Mouse (Mus musculus) megakaryocyte, adult 5-6 weeks (primary cell): ENCODE measurements around the gene Rtn3. TPM values are rescaled to one million over a fixed set of nuclear protein-coding genes. Genes with fewer than 3 reads are reported as not detected.
A peak's percentile ranks its signal among the peaks of the same experiment; 100 is the strongest.
"Not testable (repeated sequence)": the region's sequence is repeated elsewhere in the genome, so short reads cannot be mapped to it uniquely, and the experiment has no call there.

Experiments used
- ATAC-seq: 2 replicates; pipeline ENCODE4 v1.8.0; 2016; ENCODE audit warnings: mild to moderate bottlenecking, inconsistent platforms; ENCODE audit not compliant: poor library complexity, severe bottlenecking
- total RNA-seq, 2 experiments: library from RNA; stranded (forward) in 1 of 2; stranded (reverse) in 1 of 2; fragments of 153-499, 151-499 nt in 1 of 2; fragments of 221-1000, 200-1000 nt in 1 of 2; gene quantifications; 2 replicates each; pipeline versions ENCODE4 v1.2.3 to v1.2.4; 2015 to 2017

The Rtn3 gene
- total RNA-seq, 2 experiments from 2014 or later = 75.3 to 213 TPM

GRCm38 (mm10) chr19:7423656-7424030 is 59.4 kb downstream of the Rtn3 start:
- no peak for ATAC-seq

DNA sequence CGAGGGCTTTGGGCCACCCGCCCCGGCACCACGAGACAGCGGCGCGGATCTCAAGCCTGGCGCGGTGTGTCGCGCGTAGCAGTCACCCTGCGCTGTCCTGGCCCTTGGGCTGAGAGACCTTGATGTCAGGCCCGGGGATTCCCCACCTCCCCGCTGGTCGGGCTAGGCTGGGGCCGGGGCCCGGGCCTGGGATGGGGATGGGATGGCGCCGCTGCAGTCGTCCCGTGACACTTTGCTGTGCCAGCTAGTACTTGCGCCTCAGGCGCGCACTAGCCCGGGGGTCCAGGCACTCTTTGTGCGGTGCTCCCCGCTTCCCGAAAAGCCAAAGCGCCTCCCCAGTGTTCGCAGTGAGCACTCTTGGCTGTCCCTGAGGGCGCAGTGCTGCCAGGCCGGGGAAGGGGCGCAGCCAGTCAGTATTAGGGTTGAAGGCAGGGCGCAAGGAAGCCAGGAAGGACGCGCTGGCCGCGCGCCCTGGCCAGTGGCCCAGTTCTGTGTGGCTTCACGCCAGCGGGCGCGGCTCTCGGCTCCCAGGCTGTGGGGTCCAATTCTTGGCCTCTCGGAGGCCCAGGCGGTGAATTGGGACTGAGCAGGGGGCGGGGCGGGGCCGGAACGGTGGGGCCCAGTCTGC is 59.9 kb downstream of the Rtn3 start:
- no peak for ATAC-seq

- no peak for ATAC-seq
Observed at GRCm38 (mm10) chr19:7422656-7423027, 60.4 kb downstream of the Rtn3 start.

DNA sequence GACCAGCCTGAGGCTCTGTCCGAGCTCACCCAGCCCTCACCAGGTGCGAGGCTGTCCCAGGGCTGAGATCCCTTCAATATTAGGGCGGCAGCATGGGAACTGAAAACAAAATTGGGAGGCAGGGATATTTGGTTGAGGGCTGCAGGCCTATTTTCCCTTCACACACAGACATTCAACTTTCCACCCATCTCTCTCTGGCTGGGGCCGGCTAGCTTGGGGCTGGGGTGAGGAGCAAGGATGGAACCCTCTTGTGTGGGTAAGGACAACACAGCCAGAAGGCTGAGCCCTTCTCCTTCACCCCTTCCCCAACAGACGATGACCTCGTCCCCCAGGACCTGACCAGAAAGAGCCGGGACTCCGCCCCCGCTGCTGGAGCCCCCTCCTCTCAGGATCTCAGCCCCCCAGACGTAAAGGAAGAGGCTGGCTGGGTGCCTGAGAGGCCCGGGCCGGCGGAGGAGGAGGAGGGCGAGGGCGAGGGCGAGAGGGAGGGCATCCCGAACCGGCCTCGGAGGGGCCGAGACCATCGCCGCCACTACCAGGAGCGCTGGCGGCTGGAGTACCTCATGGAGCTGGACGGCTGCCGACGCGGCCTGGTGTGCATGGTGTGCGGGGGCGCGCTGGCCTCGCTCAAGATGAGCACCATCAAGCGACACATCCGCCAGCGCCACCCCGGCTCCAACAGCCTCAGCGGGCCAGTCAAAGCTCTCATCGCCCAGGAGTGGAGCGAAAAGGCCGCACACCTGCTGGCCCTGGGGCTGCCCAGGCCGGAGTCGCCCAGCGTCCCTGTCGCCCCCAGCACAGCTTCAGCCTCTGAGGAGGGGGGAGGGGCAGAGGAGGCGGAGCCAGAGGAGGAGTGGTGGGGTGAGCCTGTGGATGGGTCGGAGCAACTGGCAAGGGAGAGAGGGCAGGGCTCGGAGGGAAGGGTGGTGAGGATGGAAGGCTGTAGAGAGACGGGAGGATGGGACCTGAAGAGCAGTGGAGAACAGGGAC is 61.2 kb downstream of the Rtn3 start:
- ATAC-seq = no peak

- no peak for ATAC-seq
Observed at GRCm38 (mm10) chr19:7420841-7421601, 62.1 kb downstream of the Rtn3 start.

GRCm38 (mm10) chr19:7420108-7420507 is 63.0 kb downstream of the Rtn3 start:
- no peak for ATAC-seq

DNA sequence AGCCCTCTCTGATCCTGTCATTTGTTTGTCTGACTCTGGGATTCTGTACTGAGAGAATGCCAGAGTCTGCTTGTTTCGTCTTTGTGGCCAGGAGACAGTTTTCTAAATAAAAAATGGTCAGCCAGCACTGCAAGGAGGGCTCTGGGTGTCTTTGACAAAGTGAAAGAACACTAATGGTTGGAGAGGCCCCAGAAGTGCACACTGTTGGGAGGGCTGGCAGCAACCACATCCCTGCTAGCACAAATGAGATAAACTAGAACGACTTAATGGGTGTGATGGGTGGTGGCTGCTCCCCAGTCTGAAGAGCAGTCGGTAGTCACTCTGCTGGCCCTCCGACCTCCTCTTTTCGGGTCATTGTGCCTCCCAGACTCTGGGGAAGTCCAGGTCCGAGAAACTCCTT is 63.9 kb downstream of the Rtn3 start:
- no peak for ATAC-seq

DNA sequence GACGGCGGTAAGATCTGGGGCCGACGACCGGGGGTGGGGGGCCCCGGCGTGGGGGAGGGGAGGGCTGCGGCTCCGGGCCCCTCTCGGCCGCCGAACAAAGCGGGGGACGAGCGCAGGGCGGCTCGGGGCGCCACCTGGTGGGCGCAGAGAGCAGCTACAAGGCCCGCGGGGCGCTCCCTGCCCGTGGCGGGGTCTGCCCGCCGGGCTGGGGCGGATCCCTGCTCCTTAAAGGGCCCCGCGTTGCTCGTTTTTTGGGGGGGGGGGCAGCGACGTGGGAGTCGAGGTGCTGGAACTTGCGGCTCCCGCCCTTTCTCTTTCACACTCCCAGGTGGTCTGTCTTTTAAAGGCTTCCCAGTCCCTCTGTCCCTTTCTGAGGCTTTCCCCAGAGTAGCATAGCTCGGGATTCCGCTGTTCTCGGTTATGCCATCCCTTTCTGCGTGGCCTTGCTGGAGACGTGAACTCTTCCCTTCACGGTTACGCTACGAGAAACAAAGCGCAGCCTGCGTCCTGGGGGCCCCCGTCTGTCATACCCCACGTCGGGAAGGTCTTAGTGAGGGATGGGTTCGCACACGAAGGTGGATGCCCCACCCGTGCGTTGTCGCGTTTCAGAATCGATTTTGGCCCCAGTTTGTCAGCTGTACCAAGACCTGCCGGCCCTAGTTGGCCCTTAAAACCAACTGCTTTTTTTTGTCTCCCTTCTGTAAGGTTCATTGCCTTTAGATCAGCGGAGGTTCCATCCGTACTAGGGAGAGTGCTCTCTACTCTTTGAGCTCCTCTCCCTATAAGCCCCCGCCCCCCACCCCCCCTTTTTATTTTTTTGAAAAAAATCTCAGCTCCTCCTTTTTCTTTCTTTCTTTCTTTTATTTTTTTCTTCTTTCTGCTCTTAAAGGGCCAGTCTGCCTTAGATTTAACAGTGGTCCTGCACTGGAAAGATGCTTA is 64.9 kb downstream of the Rtn3 start:
- ATAC-seq = peak; percentile 83

DNA sequence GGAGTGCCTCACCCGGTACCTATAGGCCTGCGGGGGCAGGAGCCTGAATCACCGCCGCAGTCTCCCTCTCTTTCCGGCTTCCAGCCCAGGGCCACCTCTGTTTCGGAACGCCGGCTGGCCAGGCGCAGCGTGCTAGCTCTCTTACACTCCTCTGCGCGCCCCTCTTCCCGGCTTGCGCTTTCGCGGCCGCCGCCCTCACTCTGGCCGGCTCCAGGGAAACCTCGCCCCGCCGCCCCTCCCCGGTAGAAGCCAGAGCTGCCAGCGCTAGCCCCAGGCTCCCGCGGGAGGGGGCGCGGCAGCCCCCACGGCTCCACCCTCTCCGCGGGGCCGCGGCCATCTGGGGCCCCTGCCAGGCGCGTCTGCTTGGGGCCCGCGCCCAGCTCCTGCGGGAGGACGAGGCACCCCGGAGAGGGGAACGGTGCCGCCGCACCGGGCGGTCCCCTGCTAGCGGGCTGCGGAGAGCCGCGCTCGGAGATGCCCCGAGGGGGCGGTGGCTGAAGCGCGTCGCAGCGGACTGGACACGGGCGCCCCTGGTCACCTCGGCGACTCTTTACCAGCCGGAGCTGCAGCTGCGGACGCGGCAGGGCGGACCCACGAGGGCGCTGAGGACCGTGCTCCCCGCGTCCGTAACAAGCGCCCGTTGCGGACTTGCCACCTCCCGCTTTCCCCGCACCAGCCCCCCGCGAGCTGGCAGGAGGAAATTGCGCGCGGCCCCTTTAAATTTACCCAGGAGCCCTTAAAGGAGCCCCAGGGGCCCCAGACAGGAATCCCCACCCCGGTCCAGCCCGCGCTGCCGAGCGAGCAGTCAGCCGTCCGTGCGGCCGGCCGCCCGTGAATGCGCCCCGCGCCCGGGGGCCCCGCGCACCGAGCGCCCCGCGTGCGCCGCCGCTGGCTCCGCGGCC is 66.0 kb downstream of the Rtn3 start, which contains the start of gene 2700081O15Rik:
TSS of gene 2700081O15Rik (plus strand) at position 792 of the 902 bp plus-strand sequence.
- ATAC-seq = no peak

DNA sequence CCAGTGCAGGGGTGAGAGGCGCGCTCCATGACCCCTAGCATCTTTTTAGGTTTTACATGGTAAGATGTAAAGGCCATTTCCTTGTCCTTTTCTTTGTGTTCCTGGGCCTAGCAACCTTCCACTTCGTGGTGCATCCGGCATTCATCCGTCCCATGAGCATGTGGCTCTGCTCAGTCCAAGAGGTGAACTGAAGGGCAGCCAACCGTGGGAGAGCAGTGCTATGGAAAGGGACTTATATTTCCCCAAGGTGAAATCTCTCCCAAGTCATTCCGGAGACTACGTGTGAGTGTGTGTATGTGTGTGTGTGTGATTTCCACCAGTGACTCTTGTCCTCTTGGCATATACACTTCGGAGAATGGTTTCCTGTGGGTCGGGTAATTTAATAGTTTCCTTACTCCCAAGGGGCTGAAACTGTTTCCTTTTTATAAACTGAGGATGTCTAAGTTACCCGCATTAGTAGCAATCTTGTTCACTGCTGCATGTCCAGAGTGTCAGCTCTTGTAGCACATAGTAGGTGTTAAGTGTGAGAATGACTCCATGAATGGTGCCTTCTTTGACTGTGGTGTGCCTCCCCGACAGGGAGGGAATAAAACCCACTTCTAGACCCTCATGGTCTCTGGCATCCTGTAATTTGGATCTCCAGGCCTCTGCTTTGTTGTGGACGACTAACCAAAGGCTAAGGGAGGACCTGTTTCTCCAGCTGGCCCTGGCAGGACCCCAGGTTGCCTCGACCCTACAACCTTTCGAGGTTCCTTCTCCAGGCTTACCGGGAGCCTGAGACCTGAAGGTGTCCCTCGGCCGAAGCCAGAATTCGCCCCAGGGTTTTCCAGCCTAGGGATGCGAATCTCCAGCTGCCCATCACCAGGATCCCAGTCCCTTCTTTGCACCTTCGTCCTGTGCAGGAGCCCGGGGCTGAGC is 66.9 kb downstream of the Rtn3 start:
- ATAC-seq = no peak

- no peak for ATAC-seq
Observed at GRCm38 (mm10) chr19:7412361-7412760, 70.7 kb downstream of the Rtn3 start.

GRCm38 (mm10) chr19:7404623-7405229 is 78.4 kb downstream of the Rtn3 start:
- no peak for ATAC-seq

DNA sequence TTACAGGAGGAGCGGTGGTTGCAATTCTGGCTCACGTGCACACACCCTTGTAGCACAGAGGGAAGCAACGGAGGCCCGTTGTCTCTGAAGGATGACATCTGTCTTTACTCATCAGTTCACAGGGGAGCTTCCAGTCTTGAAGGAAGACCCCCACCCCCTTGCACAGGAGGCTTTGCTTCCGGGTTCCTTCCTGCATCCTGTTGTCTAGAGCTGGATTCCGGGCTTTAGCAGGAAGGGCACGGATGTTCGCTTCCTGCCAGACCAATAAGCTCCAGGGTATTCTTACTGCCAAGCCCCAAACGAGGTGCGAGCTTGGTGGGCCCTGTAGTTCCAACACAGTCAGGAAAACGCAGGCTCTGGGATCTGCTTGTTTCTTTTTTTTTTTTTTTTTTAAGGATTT is 82.4 kb downstream of the Rtn3 start:
- ATAC-seq = no peak

- ATAC-seq = peak; percentile 63
Observed at GRCm38 (mm10) chr19:7398898-7399297, 84.2 kb downstream of the Rtn3 start.

GRCm38 (mm10) chr19:7396867-7397826 is 85.9 kb downstream of the Rtn3 start:
- ATAC-seq = not testable (repeated sequence)

- no peak for ATAC-seq
Observed at GRCm38 (mm10) chr19:7388488-7388887, 94.6 kb downstream of the Rtn3 start.
